Mouse (Mus musculus) kidney, adult 2 months (tissue): ENCODE data around the gene Gss.

ENCODE experiments used
- CTCF ChIP-seq: fragments of 200-500 bp; conservative IDR thresholded peaks from 2 replicates; pipeline ENCODE4 v1.5.1; 2011; ENCODE audit warnings: low read depth, mild to moderate bottlenecking, control low read depth, low read length, moderate library complexity, mixed read lengths; ENCODE audit not compliant: insufficient read depth, insufficient read length
- POLR2A ChIP-seq: fragments of 200-500 bp; IDR thresholded peaks from one replicate; pipeline ENCODE4 v1.6.1; 2011; ENCODE audit warnings: low read depth, low read length, control low read depth

GRCm38 (mm10) chr2:155536292-155536691, 56.3 kb downstream of the Gss start:
- TF ChIP-seq POLR2A (no peak), CTCF (no peak)
